Mouse (Mus musculus) ES-Bruce4 (cell line): ENCODE results near the gene Rfk.

Source experiments
- CTCF ChIP-seq: IDR thresholded peaks from one replicate; pipeline ENCODE4 v1.8.1; 2011; ENCODE audit warnings: low read depth, low read length
- EP300 ChIP-seq: IDR thresholded peaks from 2 replicates; pipeline ENCODE4 v1.6.1; 2011; ENCODE audit warnings: low read depth, low read length; ENCODE audit not compliant: insufficient read depth
- POLR2A ChIP-seq: IDR thresholded peaks from one replicate; pipeline ENCODE4 v1.8.1; 2011; ENCODE audit warnings: low read length; ENCODE audit not compliant: insufficient read depth

DNA sequence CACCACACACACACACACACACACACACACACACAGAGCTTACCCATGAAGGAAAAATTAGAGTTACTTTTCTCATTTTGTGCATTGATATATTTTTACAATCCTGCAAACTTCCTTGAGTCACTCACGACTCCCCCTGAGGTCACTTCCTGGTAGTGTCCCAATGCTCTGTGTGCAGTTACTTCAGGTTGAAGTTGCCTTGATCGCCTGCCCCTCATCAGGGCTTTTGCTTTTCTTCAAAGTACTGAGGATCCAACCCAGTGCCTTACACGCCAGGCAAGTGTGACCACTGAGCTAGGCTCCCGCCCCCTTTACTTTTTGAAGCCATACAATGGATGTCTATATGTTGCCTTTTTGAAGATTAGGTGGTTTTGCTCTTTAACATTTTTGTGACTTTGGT lies 6.1 kb downstream of the Rfk start:
- TF ChIP-seq EP300 = no peak
- TF ChIP-seq POLR2A = no peak
- no peak for TF ChIP-seq CTCF
